Mouse (Mus musculus) brown adipose tissue, adult 24 weeks (tissue): ENCODE data around the gene Bmf. TPM values are rescaled to one million over a fixed set of nuclear protein-coding genes. Genes with fewer than 3 reads are reported as not detected.

Experiments
- H3K27ac ChIP-seq: fragments of 200-500 bp; replicated peaks from 2 replicates; pipeline ENCODE4 v1.5.1; 2012; ENCODE audit warnings: low read depth, mild to moderate bottlenecking, low read length
- H3K4me1 ChIP-seq: fragments of 200-500 bp; 2 replicates; pipeline ENCODE4 v1.6.1; 2012; ENCODE audit warnings: low read length, mixed read lengths; ENCODE audit not compliant: control insufficient read depth, insufficient read depth, insufficient read length
- H3K4me3 ChIP-seq: fragments of 200-500 bp; 2 replicates; pipeline ENCODE4 v1.5.1; 2012; ENCODE audit warnings: low read depth, mild to moderate bottlenecking, low read length, moderate library complexity; ENCODE audit not compliant: insufficient read depth
- polyA plus RNA-seq: library from polyadenylated mRNA; stranded (reverse); fragments of >200 nt; gene quantifications from 2 replicates; pipeline ENCODE4 v1.2.4, GENCODE M21; 2012; ENCODE audit not compliant: missing spikeins, insufficient read depth, insufficient read length

Gene Bmf
- polyA plus RNA-seq, 1 experiment = 3.0 TPM

- no peak overlapping the region for H3K4me3 ChIP-seq
- H3K4me1 ChIP-seq = peaks cover 46% of the 10 kb centered on the region
Observed at GRCm38 (mm10) chr2:118536553-118536952, 12.9 kb downstream of the Bmf start.

GRCm38 (mm10) chr2:118536111-118536510 is 13.4 kb downstream of the Bmf start:
- Histone ChIP-seq H3K27ac (peak overlapping the region; percentile 16; the same call in 1 of the 2 replicates), H3K4me1 (peaks cover 46% of the 10 kb centered on the region), H3K4me3 (no peak overlapping the region)

More at GRCm38 (mm10) chr2:118536553-118536952, 12.9 kb downstream of the Bmf start:
- peak overlapping the region; percentile 16; the same call in 1 of the 2 replicates for H3K27ac ChIP-seq

GRCm38 (mm10) chr2:118533969-118534368 is 15.5 kb downstream of the Bmf start:
- Histone ChIP-seq H3K27ac (no peak overlapping the region), H3K4me3 (no peak overlapping the region), H3K4me1 (peaks cover 31% of the 10 kb centered on the region)

- no peak overlapping the region for H3K4me3 ChIP-seq
- H3K4me1 ChIP-seq = peaks cover 31% of the 10 kb centered on the region
- H3K27ac ChIP-seq = 0 out of 2 replicates have a peak overlapping the region, but pooled peaks have one; percentile 11
Observed at GRCm38 (mm10) chr2:118532855-118533675, 16.4 kb downstream of the Bmf start.

- H3K4me1 ChIP-seq = peaks cover 31% of the 10 kb centered on the region
- no peak overlapping the region for H3K27ac ChIP-seq
- no peak overlapping the region for H3K4me3 ChIP-seq
Observed at GRCm38 (mm10) chr2:118532401-118532800, 17.1 kb downstream of the Bmf start.

- Histone ChIP-seq H3K27ac (no peak overlapping the region), H3K4me1 (peaks cover 20% of the 10 kb centered on the region), H3K4me3 (no peak overlapping the region)
Observed at GRCm38 (mm10) chr2:118529466-118530181, 19.9 kb downstream of the Bmf start.

- H3K4me3 ChIP-seq = no peak overlapping the region
- no peak overlapping the region for H3K27ac ChIP-seq
- no peaks in the 10 kb centered on the region for H3K4me1 ChIP-seq
Observed at GRCm38 (mm10) chr2:118526545-118526944, 22.9 kb downstream of the Bmf start.

- Histone ChIP-seq H3K4me1 (peaks cover 9% of the 10 kb centered on the region), H3K27ac (no peak overlapping the region), H3K4me3 (no peak overlapping the region)
Observed at GRCm38 (mm10) chr2:118524811-118525210, 24.7 kb downstream of the Bmf start.

- no peak overlapping the region for H3K4me3 ChIP-seq
- H3K4me1 ChIP-seq = peaks cover 12% of the 10 kb centered on the region
- no peak overlapping the region for H3K27ac ChIP-seq
Observed at GRCm38 (mm10) chr2:118523163-118523730, 26.2 kb downstream of the Bmf start.

GRCm38 (mm10) chr2:118522265-118522664 is 27.2 kb downstream of the Bmf start:
- peaks cover 12% of the 10 kb centered on the region for H3K4me1 ChIP-seq
- no peak overlapping the region for H3K27ac ChIP-seq
- H3K4me3 ChIP-seq = no peak overlapping the region

- H3K27ac ChIP-seq = peak overlapping the region; percentile 57
Observed at GRCm38 (mm10) chr2:118520042-118520933, 29.2 kb downstream of the Bmf start.

GRCm38 (mm10) chr2:118512418-118513377 is 36.8 kb downstream of the Bmf start:
- peaks cover 12% of the 10 kb centered on the region for H3K4me1 ChIP-seq
- 0 out of 2 replicates have a peak overlapping the region, but pooled peaks have one; percentile 7 for H3K27ac ChIP-seq
- H3K4me3 ChIP-seq = no peak overlapping the region

More at GRCm38 (mm10) chr2:118520042-118520933, 29.2 kb downstream of the Bmf start:
- Histone ChIP-seq H3K4me1 (peaks cover 12% of the 10 kb centered on the region), H3K4me3 (no peak overlapping the region)

GRCm38 (mm10) chr2:118511779-118512417 is 37.6 kb downstream of the Bmf start:
- H3K27ac ChIP-seq = 0 out of 2 replicates have a peak overlapping the region, but pooled peaks have one; percentile 7
- peaks cover 12% of the 10 kb centered on the region for H3K4me1 ChIP-seq
- no peak overlapping the region for H3K4me3 ChIP-seq
